Mouse (Mus musculus) midbrain, embryonic 10.5 days (tissue): ENCODE measurements around the gene Dync1li1. TPM values are rescaled to one million over a fixed set of nuclear protein-coding genes. Genes with fewer than 3 reads are reported as not detected.
"Not testable (repeated sequence)": the region's sequence is repeated elsewhere in the genome, so short reads cannot be mapped to it uniquely, and the experiment has no call there.

Source experiments
- DNase-seq: peaks from one replicate; pipeline ENCODE4 v3.0.0-alpha.2; 2017; ENCODE audit warnings: low spot score
- H3K27ac ChIP-seq: fragments of 300-500 bp; sonication (generic); replicated peaks from 2 replicates; pipeline ENCODE4 v1.5.1; 2016; ENCODE audit warnings: mild to moderate bottlenecking
- H3K27me3 ChIP-seq: fragments of 300-500 bp; sonication (generic); 2 replicates; pipeline ENCODE4 v1.6.1; 2016; ENCODE audit warnings: low read depth, mild to moderate bottlenecking; ENCODE audit not compliant: poor library complexity, severe bottlenecking
- H3K36me3 ChIP-seq: fragments of 300-500 bp; sonication (generic); 2 replicates; pipeline ENCODE4 v1.6.1; 2016; ENCODE audit warnings: mild to moderate bottlenecking, moderate library complexity
- H3K4me1 ChIP-seq: fragments of 300-500 bp; sonication (generic); 2 replicates; pipeline ENCODE4 v1.6.1; 2016
- H3K4me3 ChIP-seq: fragments of 300-500 bp; sonication (generic); 2 replicates; pipeline ENCODE4 v1.5.1; 2016; ENCODE audit warnings: mild to moderate bottlenecking, moderate library complexity
- H3K9me3 ChIP-seq: fragments of 300-500 bp; sonication (generic); replicated peaks from 2 replicates; pipeline ENCODE4 v1.6.1; 2016; ENCODE audit warnings: mild to moderate bottlenecking
- WGBS: fragments of 180-500 bp; shearing (Covaris S2); methylation state at CpG from one replicate; pipeline ENCODE4 v1.1.7; 2016; 5-methylcytosine and 5-hydroxymethylcytosine counted together
- polyA plus RNA-seq: library from polyadenylated mRNA; unstranded; fragments of >200 nt; fragmentation: Nextera tagmentation; extraction: Ambion mirVana; gene quantifications from 2 replicates; pipeline ENCODE4 v1.2.1, GENCODE M21; 2016

Dync1li1 gene
- polyA plus RNA-seq: 86.9 and 99.7 TPM in 2 replicates

- under 1% methylated on average over 57 of the region's 57 CpGs for WGBS
- Histone ChIP-seq H3K9me3 (no peaks in the 10 kb centered on the region), H3K27ac (peak within 1 kb of the TSS; percentile 96), H3K4me3 (peak within 1 kb of the TSS; percentile 97), H3K36me3 (peaks cover 28% of the 10 kb centered on the region), H3K27me3 (no peaks in the 10 kb centered on the region), H3K4me1 (peaks cover 34% of the 10 kb centered on the region)
- peak; percentile 97 for DNase-seq
Measured at GRCm38 (mm10) chr9:114688252-114688952, at the start of gene Dync1li1. TSS of gene Dync1li1 (plus strand) at chr9:114688790.

GRCm38 (mm10) chr9:114639186-114639748 is 49.3 kb upstream of the Dync1li1 start:
- no peak for DNase-seq
- peak overlapping the region; percentile 89 for H3K27ac ChIP-seq
- peaks cover 26% of the 10 kb centered on the region for H3K4me1 ChIP-seq
- H3K27me3 ChIP-seq: peaks cover 13% of the 10 kb centered on the region
- WGBS: 15% methylated on average over 18 of the region's 18 CpGs
- no peaks in the 10 kb centered on the region for H3K9me3 ChIP-seq
- H3K36me3 ChIP-seq: peaks cover 31% of the 10 kb centered on the region
- peak overlapping the region; percentile 94 for H3K4me3 ChIP-seq

DNA sequence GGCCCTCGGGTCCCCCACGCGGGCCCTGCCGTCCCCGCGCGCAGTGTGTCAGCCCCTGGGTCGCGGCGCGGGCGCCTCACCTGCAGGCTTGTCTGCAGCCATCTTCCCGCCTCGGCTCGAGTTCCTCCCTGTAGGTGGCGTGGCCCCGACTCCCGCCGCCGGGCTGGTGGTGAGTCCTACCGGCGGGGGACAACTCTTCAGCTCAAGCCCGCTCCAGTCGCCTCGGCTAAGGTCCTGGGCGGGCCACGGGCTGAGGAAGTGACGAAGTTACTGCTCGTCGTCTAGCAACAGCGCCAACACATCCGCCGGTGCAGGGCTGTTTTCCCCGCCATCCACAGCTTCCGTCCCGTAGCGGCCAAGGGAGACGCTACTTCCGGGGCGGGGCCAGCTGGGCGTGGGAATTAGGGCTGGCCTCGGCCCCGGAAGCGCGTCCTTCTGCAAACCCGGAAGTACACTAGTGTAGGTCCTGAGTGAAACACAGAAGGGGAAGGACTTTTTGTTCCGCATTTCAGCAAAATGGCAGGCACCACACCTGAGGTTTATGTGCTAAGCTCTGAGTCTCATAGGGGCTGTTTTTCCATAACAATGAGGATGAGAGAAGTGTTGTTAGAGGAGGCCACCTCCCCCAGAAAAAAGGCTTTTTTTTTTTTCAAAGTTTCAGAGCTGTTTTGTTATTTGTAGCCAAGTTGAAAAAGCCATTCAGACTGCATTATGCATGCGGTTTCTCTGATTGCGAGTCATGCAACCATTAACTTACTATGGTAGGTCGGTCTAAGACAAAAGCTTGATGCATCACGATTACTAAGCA is 48.5 kb upstream of the Dync1li1 start, which contains the start of gene Cnot10:
TSS of gene Cnot10 (minus strand) at position 346 of the 808 bp plus-strand sequence.
- H3K4me1 ChIP-seq: peaks cover 26% of the 10 kb centered on the region
- H3K9me3 ChIP-seq: no peaks in the 10 kb centered on the region
- H3K36me3 ChIP-seq: peaks cover 30% of the 10 kb centered on the region
- DNase-seq: peak; percentile 98
- peak within 1 kb of the TSS; percentile 89 for H3K27ac ChIP-seq
- H3K27me3 ChIP-seq: peaks cover 13% of the 10 kb centered on the region
- H3K4me3 ChIP-seq: peak within 1 kb of the TSS; percentile 94
- WGBS: 4% methylated on average over 51 of the region's 51 CpGs

DNA sequence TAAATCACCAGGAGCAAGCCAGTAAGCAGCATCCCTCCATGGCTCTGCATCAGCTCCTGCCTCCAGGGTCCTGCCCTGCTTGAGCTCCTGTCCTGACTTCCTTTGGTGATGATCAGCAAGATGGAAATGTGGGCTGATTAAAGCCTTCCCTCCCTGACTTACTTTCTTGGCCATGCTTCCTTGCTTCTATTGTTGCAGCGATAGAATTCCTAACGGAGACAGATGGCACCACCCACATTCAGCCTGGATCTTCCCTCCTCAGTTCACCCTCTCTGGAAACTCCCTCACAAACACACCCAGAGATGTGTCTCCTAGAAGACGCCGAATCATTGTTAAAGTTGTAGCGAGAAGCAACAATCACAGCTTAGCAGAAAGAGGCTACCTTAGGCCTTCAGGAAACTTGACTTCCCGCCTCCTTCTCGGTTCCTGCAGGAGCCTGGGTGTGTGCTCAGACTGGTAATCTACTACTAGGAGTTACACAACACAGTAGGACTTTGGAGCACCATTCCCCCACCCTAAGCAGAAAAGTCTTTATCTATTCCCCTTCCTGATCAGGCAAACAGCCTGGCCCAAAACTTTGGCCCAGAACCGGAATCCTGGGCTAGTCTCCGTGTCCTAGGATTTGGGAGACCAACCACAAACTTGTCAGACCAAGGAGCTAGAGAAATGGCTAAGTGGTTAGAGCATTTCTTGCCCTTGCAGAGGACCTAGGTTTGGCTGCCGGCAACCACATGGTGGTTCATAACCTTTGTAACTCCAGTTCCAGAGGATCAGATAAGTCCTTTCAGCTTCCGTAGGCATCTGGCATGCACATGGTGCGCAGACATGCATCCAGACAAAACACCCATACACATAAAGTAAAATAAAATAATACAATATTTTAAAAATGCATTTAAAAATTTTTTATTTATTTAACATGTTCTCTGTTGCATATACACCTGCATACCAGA is 41.8 kb upstream of the Dync1li1 start:
- H3K4me3 ChIP-seq: no peak overlapping the region
- no peak for DNase-seq
- 88% methylated on average over 12 of the region's 12 CpGs for WGBS

DNA sequence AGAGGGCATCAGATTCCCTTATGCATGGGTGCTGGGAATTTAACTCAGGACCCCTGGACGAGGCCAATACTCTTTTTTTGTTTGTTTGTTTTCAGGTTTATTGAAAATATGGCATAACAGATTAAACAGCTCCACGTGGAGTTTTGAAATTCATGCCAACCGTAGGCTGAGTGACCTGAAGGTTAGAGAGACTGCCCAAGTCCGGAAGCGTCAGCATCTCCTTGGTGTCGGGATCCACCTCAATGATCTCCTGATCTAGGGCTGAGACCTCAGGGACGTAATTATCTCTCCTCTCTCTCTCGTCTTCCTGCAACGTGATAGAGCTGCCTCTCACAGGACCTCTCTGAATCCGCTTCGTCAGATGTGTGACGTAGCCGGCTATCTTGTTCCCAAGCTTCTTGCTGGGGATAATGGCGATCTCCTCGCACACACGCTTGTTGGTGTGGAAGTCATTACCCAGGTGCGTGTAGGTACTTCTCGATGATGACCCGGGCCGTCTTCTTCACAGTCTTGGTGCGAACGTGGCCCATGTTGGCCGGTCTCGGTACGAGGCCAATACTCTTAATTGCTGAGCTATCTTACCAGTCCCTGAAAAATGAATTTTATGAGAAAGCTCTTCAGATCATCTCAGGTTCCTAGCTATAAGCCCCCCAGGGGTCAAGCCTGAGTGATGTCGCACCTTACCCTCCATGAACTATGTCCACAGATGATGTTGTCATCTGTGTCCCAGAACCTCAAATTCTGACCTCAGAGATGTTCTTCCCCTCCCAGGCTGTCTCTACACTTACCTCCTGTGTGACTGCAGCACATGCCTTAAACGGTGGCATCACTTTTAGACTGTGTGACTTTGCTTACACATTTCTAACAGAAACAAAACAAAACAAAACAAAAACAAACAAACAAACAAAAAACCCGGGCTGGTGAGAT is 40.8 kb upstream of the Dync1li1 start:
- WGBS: 81% methylated on average over 28 of the region's 28 CpGs
- Histone ChIP-seq H3K4me1 (no peaks in the 10 kb centered on the region), H3K4me3 (no peak overlapping the region), H3K27ac (no peak overlapping the region), H3K27me3 (peaks cover 13% of the 10 kb centered on the region), H3K36me3 (no peaks in the 10 kb centered on the region), H3K9me3 (no peaks in the 10 kb centered on the region)
- DNase-seq: no peak

More for the DNA sequence above, 41.8 kb upstream of the Dync1li1 start:
- Histone ChIP-seq H3K9me3 (no peaks in the 10 kb centered on the region), H3K27ac (no peak overlapping the region), H3K36me3 (no peaks in the 10 kb centered on the region), H3K27me3 (peaks cover 13% of the 10 kb centered on the region), H3K4me1 (no peaks in the 10 kb centered on the region)

GRCm38 (mm10) chr9:114648472-114648871 is 40.1 kb upstream of the Dync1li1 start:
- 55% methylated on average over 9 of the region's 9 CpGs for WGBS
- not testable (repeated sequence) for DNase-seq, H3K4me1 ChIP-seq, H3K27ac ChIP-seq, H3K4me3 ChIP-seq, H3K36me3 ChIP-seq, H3K9me3 ChIP-seq, H3K27me3 ChIP-seq

- H3K27ac ChIP-seq: no peak overlapping the region
- H3K27me3 ChIP-seq: no peaks in the 10 kb centered on the region
- H3K9me3 ChIP-seq: no peaks in the 10 kb centered on the region
- WGBS: 85% methylated on average over 5 of the region's 5 CpGs
- H3K4me1 ChIP-seq: no peaks in the 10 kb centered on the region
- no peak for DNase-seq
- H3K4me3 ChIP-seq: no peak overlapping the region
- H3K36me3 ChIP-seq: no peaks in the 10 kb centered on the region
Measured at GRCm38 (mm10) chr9:114649371-114649770, 39.2 kb upstream of the Dync1li1 start.

- Histone ChIP-seq H3K9me3 (0 out of 2 replicates have a peak, but pooled peaks cover 2% of the 10 kb centered on the region), H3K36me3 (no peaks in the 10 kb centered on the region), H3K4me1 (no peaks in the 10 kb centered on the region), H3K27ac (no peak overlapping the region), H3K27me3 (no peaks in the 10 kb centered on the region), H3K4me3 (no peak overlapping the region)
- WGBS: 62% methylated on average over 21 of the region's 21 CpGs
- no peak for DNase-seq
Measured at GRCm38 (mm10) chr9:114650938-114651634, 37.5 kb upstream of the Dync1li1 start.

- Histone ChIP-seq H3K36me3 (no peaks in the 10 kb centered on the region), H3K4me1 (peaks cover 5% of the 10 kb centered on the region), H3K27me3 (no peaks in the 10 kb centered on the region), H3K9me3 (0 out of 2 replicates have a peak, but pooled peaks cover 2% of the 10 kb centered on the region), H3K27ac (no peak overlapping the region), H3K4me3 (no peak overlapping the region)
- 86% methylated on average over 4 of the region's 4 CpGs for WGBS
- no peak for DNase-seq
Measured at GRCm38 (mm10) chr9:114655356-114655755, 33.2 kb upstream of the Dync1li1 start.

GRCm38 (mm10) chr9:114656701-114657100 is 31.9 kb upstream of the Dync1li1 start:
- Histone ChIP-seq H3K4me3 (no peak overlapping the region), H3K9me3 (0 out of 2 replicates have a peak, but pooled peaks cover 2% of the 10 kb centered on the region), H3K27me3 (no peaks in the 10 kb centered on the region), H3K4me1 (peaks cover 19% of the 10 kb centered on the region), H3K27ac (no peak overlapping the region), H3K36me3 (no peaks in the 10 kb centered on the region)
- 84% methylated on average over 3 of the region's 3 CpGs for WGBS
- no peak for DNase-seq

- no peaks in the 10 kb centered on the region for H3K36me3 ChIP-seq
- DNase-seq: peak; percentile 43
- WGBS: 64% methylated on average over 6 of the region's 6 CpGs
- no peaks in the 10 kb centered on the region for H3K9me3 ChIP-seq
- no peak overlapping the region for H3K4me3 ChIP-seq
- H3K27me3 ChIP-seq: no peaks in the 10 kb centered on the region
- H3K27ac ChIP-seq: peak overlapping the region; percentile 61
- peaks cover 24% of the 10 kb centered on the region for H3K4me1 ChIP-seq
Measured at GRCm38 (mm10) chr9:114660506-114660905, 28.1 kb upstream of the Dync1li1 start.
